Mouse (Mus musculus) bone marrow macrophage, adult 2 months (primary cell): Measurements from ENCODE around the gene Shb.

Source experiments
- CTCF ChIP-seq: IDR thresholded peaks from 2 replicates; pipeline ENCODE4 v1.5.1; 2012; ENCODE audit warnings: low read depth, mild to moderate bottlenecking, low read length, moderate library complexity
- POLR2A ChIP-seq: IDR thresholded peaks from 2 replicates; pipeline ENCODE4 v1.6.1; 2012; ENCODE audit warnings: mild to moderate bottlenecking, low read depth, low read length, borderline replicate concordance

DNA sequence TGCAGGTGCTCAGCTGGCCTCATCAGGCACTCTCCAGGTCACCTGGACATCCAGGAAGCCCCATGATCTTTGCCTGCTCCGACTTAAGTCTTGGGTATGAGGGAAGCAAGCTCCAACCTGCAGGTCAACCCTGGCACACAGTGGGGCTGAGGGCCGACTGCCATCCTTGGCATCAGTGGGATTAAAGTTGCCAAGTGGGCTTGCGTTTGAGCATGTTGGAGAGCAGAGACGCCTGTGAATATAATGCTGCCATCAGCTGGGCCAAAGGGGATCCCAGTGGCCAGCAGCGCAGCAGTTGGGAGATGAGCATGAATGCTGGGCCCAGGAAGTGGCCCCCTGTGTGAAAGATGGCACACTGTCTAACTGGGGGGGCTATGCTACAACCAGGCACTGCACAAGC lies 25.9 kb upstream of the Shb start:
- no peak for TF ChIP-seq POLR2A
- no peak for TF ChIP-seq CTCF
